Mouse (Mus musculus): Measurements from ENCODE around the gene Auts2. TPM values are rescaled to one million over a fixed set of nuclear protein-coding genes. Genes with fewer than 3 reads are reported as not detected.

The Auts2 gene
- polyA plus RNA-seq, 1 experiment from 2014 or later, result 42.4 TPM

- Histone ChIP-seq H3K27me3 (ENCODE audit: poor library complexity, severe bottlenecking) (peaks cover 100% of the 10 kb centered on the region), H3K36me3 (replicated peaks) (no peaks in the 10 kb centered on the region), H3K4me1 (peaks cover 41% of the 10 kb centered on the region), H3K9me3 (no peaks in the 10 kb centered on the region), H3K4me3 (no peak overlapping the region), H3K27ac (no peak overlapping the region)
- no peak for DNase-seq (ENCODE audit: extremely low spot score, low spot score)
- WGBS, result 86% methylated on average over 2 of the region's 2 CpGs
These were observed 928.9 kb downstream of the Auts2 start for GRCm38 (mm10) chr5:131614238-131614637.

- H3K4me3 ChIP-seq, result no peak overlapping the region
- DNase-seq (ENCODE audit: extremely low spot score, low spot score), result no peak
- no peaks in the 10 kb centered on the region for H3K9me3 ChIP-seq
- H3K27ac ChIP-seq, result no peak overlapping the region
- peaks cover 100% of the 10 kb centered on the region for H3K27me3 ChIP-seq (ENCODE audit: poor library complexity, severe bottlenecking)
- WGBS, result 91% methylated on average over 3 of the region's 3 CpGs
- no peaks in the 10 kb centered on the region for H3K36me3 ChIP-seq (replicated peaks)
- H3K4me1 ChIP-seq, result peaks cover 36% of the 10 kb centered on the region
These were observed 929.8 kb downstream of the Auts2 start for GRCm38 (mm10) chr5:131613301-131613700.

- Histone ChIP-seq H3K4me3 (no peak overlapping the region), H3K27ac (no peak overlapping the region), H3K27me3 (ENCODE audit: poor library complexity, severe bottlenecking) (peaks cover 100% of the 10 kb centered on the region), H3K4me1 (peaks cover 15% of the 10 kb centered on the region), H3K9me3 (no peaks in the 10 kb centered on the region), H3K36me3 (replicated peaks) (no peaks in the 10 kb centered on the region)
- 84% methylated on average over 10 of the region's 10 CpGs for WGBS
- DNase-seq (ENCODE audit: extremely low spot score, low spot score), result no peak
These were observed 932.4 kb downstream of the Auts2 start for GRCm38 (mm10) chr5:131610702-131611101.

- Histone ChIP-seq H3K27me3 (ENCODE audit: poor library complexity, severe bottlenecking) (peaks cover 100% of the 10 kb centered on the region), H3K4me1 (peaks cover 29% of the 10 kb centered on the region), H3K4me3 (no peak overlapping the region), H3K27ac (no peak overlapping the region), H3K9me3 (no peaks in the 10 kb centered on the region), H3K36me3 (replicated peaks) (no peaks in the 10 kb centered on the region)
- no peak for DNase-seq (ENCODE audit: extremely low spot score, low spot score)
- 91% methylated on average over 5 of the region's 5 CpGs for WGBS
These were observed 936.4 kb downstream of the Auts2 start for GRCm38 (mm10) chr5:131606786-131607185.

- no peaks in the 10 kb centered on the region for H3K36me3 ChIP-seq (replicated peaks)
- H3K4me3 ChIP-seq, result no peak overlapping the region
- WGBS, result 16% methylated on average over 7 of the region's 7 CpGs
- H3K4me1 ChIP-seq, result peaks cover 60% of the 10 kb centered on the region
- peak overlapping the region; percentile 45 for H3K27ac ChIP-seq
- DNase-seq (ENCODE audit: extremely low spot score, low spot score), result peak; percentile 39
- H3K9me3 ChIP-seq, result no peaks in the 10 kb centered on the region
- peaks cover 100% of the 10 kb centered on the region for H3K27me3 ChIP-seq (ENCODE audit: poor library complexity, severe bottlenecking)
These were observed 941.0 kb downstream of the Auts2 start for GRCm38 (mm10) chr5:131601934-131602692.

- DNase-seq (ENCODE audit: extremely low spot score, low spot score), result peak; percentile 47
- Histone ChIP-seq H3K9me3 (no peaks in the 10 kb centered on the region), H3K4me1 (peaks cover 76% of the 10 kb centered on the region), H3K4me3 (peak overlapping the region; percentile 24), H3K27me3 (ENCODE audit: poor library complexity, severe bottlenecking) (peaks cover 100% of the 10 kb centered on the region), H3K27ac (peak overlapping the region; percentile 27; the same call in 1 of the 2 replicates), H3K36me3 (replicated peaks) (no peaks in the 10 kb centered on the region)
- WGBS, result 9% methylated on average over 14 of the region's 14 CpGs
These were observed 942.6 kb downstream of the Auts2 start for GRCm38 (mm10) chr5:131600325-131601125.

GRCm38 (mm10) chr5:131597503-131597902, 945.6 kb downstream of the Auts2 start:
- Histone ChIP-seq H3K27ac (no peak overlapping the region), H3K4me1 (peaks cover 76% of the 10 kb centered on the region), H3K27me3 (ENCODE audit: poor library complexity, severe bottlenecking) (peaks cover 100% of the 10 kb centered on the region), H3K9me3 (no peaks in the 10 kb centered on the region), H3K36me3 (replicated peaks) (no peaks in the 10 kb centered on the region), H3K4me3 (no peak overlapping the region)
- 47% methylated on average over 3 of the region's 3 CpGs for WGBS
- peak; percentile 23 for DNase-seq (ENCODE audit: extremely low spot score, low spot score)

GRCm38 (mm10) chr5:131596591-131596990, 946.6 kb downstream of the Auts2 start:
- Histone ChIP-seq H3K27ac (peak overlapping the region; percentile 73), H3K4me3 (peak overlapping the region; percentile 26; the same call in 1 of the 2 replicates), H3K4me1 (peaks cover 70% of the 10 kb centered on the region), H3K9me3 (no peaks in the 10 kb centered on the region), H3K27me3 (ENCODE audit: poor library complexity, severe bottlenecking) (peaks cover 100% of the 10 kb centered on the region), H3K36me3 (replicated peaks) (no peaks in the 10 kb centered on the region)
- under 1% methylated on average over 10 of the region's 10 CpGs for WGBS
- DNase-seq (ENCODE audit: extremely low spot score, low spot score), result peak; percentile 70

DNA sequence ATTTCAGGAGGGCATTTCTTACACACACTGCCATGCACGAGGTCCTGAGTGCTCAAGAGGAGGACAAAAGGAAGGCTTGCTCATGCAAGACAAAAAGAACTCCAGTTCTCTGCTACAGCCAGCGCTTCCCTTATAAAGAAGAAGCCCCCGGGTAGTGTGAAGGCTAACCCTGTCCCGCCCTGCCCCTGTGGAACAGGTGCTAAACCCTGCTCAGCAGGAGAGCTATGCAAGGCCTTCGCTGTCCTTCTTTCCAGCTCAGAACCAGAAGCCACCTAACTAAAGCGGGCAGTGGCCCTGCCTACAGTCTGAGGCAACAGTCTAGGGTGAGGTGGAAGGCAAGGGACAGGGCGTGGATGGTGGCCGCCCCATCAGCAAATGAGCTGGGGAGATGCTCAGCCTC, 947.4 kb downstream of the Auts2 start:
- 4% methylated on average over 8 of the region's 8 CpGs for WGBS
- H3K4me1 ChIP-seq, result peaks cover 62% of the 10 kb centered on the region

DNA sequence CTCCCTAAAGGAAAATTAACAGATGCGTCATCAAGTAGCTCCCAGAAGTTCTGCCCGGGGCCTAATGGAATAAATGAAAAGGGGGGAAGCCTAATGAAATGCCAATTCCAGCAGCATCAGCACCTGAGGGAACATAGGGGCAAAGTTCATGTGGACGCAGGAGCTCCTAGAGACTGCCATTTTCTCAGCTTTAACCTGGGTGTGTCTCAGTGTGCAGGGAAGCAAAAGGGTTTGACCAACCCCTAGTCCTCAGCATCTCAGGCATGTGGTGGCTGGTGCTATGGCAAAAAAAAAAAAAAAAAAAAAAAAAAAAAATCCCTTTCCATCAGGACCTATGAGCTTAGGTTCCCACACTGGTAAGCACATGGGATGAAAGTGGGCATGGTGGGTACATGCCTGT, 948.5 kb downstream of the Auts2 start:
- DNase-seq (ENCODE audit: extremely low spot score, low spot score), result no peak
- 81% methylated on average over 3 of the region's 3 CpGs for WGBS
- no peaks in the 10 kb centered on the region for H3K9me3 ChIP-seq
- peaks cover 51% of the 10 kb centered on the region for H3K4me1 ChIP-seq
- no peaks in the 10 kb centered on the region for H3K36me3 ChIP-seq (replicated peaks)
- H3K27ac ChIP-seq, result no peak overlapping the region
- H3K27me3 ChIP-seq (ENCODE audit: poor library complexity, severe bottlenecking), result peaks cover 100% of the 10 kb centered on the region
- no peak overlapping the region for H3K4me3 ChIP-seq

More for the DNA sequence above, 947.4 kb downstream of the Auts2 start:
- no peak for DNase-seq (ENCODE audit: extremely low spot score, low spot score)
- peak overlapping the region; percentile 73 for H3K27ac ChIP-seq
- H3K27me3 ChIP-seq (ENCODE audit: poor library complexity, severe bottlenecking), result peaks cover 100% of the 10 kb centered on the region
- no peaks in the 10 kb centered on the region for H3K36me3 ChIP-seq (replicated peaks)
- peak overlapping the region; percentile 7; the same call in 1 of the 2 replicates for H3K4me3 ChIP-seq
- H3K9me3 ChIP-seq, result no peaks in the 10 kb centered on the region

- Histone ChIP-seq H3K27ac (no peak overlapping the region), H3K27me3 (ENCODE audit: poor library complexity, severe bottlenecking) (peaks cover 100% of the 10 kb centered on the region), H3K9me3 (no peaks in the 10 kb centered on the region), H3K4me3 (no peak overlapping the region), H3K4me1 (peaks cover 44% of the 10 kb centered on the region), H3K36me3 (replicated peaks) (no peaks in the 10 kb centered on the region)
- 91% methylated on average over 10 of the region's 10 CpGs for WGBS
- no peak for DNase-seq (ENCODE audit: extremely low spot score, low spot score)
These were observed 949.9 kb downstream of the Auts2 start for GRCm38 (mm10) chr5:131593261-131593660.

GRCm38 (mm10) chr5:131589948-131590467, 953.1 kb downstream of the Auts2 start:
- WGBS, result 91% methylated on average over 6 of the region's 6 CpGs
- no peak overlapping the region for H3K4me3 ChIP-seq
- no peaks in the 10 kb centered on the region for H3K9me3 ChIP-seq
- no peak overlapping the region for H3K27ac ChIP-seq
- H3K27me3 ChIP-seq (ENCODE audit: poor library complexity, severe bottlenecking), result peaks cover 100% of the 10 kb centered on the region
- no peaks in the 10 kb centered on the region for H3K36me3 ChIP-seq (replicated peaks)
- DNase-seq (ENCODE audit: extremely low spot score, low spot score), result no peak
- peaks cover 31% of the 10 kb centered on the region for H3K4me1 ChIP-seq

GRCm38 (mm10) chr5:131586332-131586700, 956.8 kb downstream of the Auts2 start:
- WGBS, result 77% methylated on average over 5 of the region's 5 CpGs
- no peak overlapping the region for H3K4me3 ChIP-seq
- 0 out of 2 replicates have a peak overlapping the region, but pooled peaks have one; percentile 56 for H3K27ac ChIP-seq
- H3K4me1 ChIP-seq, result peaks cover 34% of the 10 kb centered on the region
- DNase-seq (ENCODE audit: extremely low spot score, low spot score), result no peak
- peaks cover 100% of the 10 kb centered on the region for H3K27me3 ChIP-seq (ENCODE audit: poor library complexity, severe bottlenecking)
- H3K36me3 ChIP-seq (replicated peaks), result no peaks in the 10 kb centered on the region
- no peaks in the 10 kb centered on the region for H3K9me3 ChIP-seq

Data from forebrain, embryonic 10.5 days (tissue).